Mouse (Mus musculus) heart, embryonic 16.5 days (tissue): ENCODE data around the gene Exoc3l2. TPM values are rescaled to one million over a fixed set of nuclear protein-coding genes. Genes with fewer than 3 reads are reported as not detected.

ENCODE experiments used
- ATAC-seq: fragments of 200-750 bp; cut with Nextera tagmentation; replicated peaks from 2 replicates; pipeline ENCODE4 v1.8.0; 2017; ENCODE audit warnings: moderate number of reproducible peaks; ENCODE audit not compliant: insufficient read depth, low FRiP score; ENCODE audit errors: extremely low read depth
- H3K27ac ChIP-seq: fragments of 300-500 bp; sonication (generic); 2 replicates; pipeline ENCODE4 v1.5.1; 2014; ENCODE audit warnings: mild to moderate bottlenecking, low read length, control low read depth, moderate library complexity
- H3K27me3 ChIP-seq: fragments of 300-500 bp; sonication (generic); 2 replicates; pipeline ENCODE4 v1.6.1; 2014; ENCODE audit warnings: low read length, mixed read lengths; ENCODE audit not compliant: control insufficient read depth, insufficient read depth
- H3K36me3 ChIP-seq: fragments of 300-500 bp; sonication (generic); 2 replicates; pipeline ENCODE4 v1.6.1; 2014; ENCODE audit not compliant: control insufficient read depth, insufficient read depth
- H3K4me1 ChIP-seq: fragments of 300-500 bp; sonication (generic); 2 replicates; pipeline ENCODE4 v1.6.1; 2014; ENCODE audit warnings: low read length, mixed read lengths; ENCODE audit not compliant: control insufficient read depth, insufficient read depth
- H3K4me2 ChIP-seq: fragments of 300-500 bp; sonication (generic); 2 replicates; pipeline ENCODE4 v1.6.1; 2014; ENCODE audit warnings: low read depth, mild to moderate bottlenecking, control low read depth, low read length
- H3K4me3 ChIP-seq: fragments of 300-500 bp; sonication (generic); 2 replicates; pipeline ENCODE4 v1.5.1; 2014; ENCODE audit warnings: mild to moderate bottlenecking, control low read depth, low read length
- H3K9ac ChIP-seq: fragments of 300-500 bp; sonication (generic); 2 replicates; pipeline ENCODE4 v1.6.1; 2014; ENCODE audit warnings: low read length, control low read depth
- H3K9me3 ChIP-seq: fragments of 300-500 bp; sonication (generic); replicated peaks from 2 replicates; pipeline ENCODE4 v1.6.1; 2016; ENCODE audit warnings: low read length; ENCODE audit not compliant: control insufficient read depth
- WGBS: fragments of 180-500 bp; shearing (Covaris S2); extraction: QIAGEN DNeasy Blood & Tissue Kit; methylation state at CpG from one replicate; pipeline ENCODE4 v1.1.7; 2014; 5-methylcytosine and 5-hydroxymethylcytosine counted together
- polyA plus RNA-seq: library from polyadenylated mRNA; unstranded; fragments of >200 nt; fragmentation: Nextera tagmentation; extraction: Ambion mirVana; gene quantifications from 2 replicates; pipeline ENCODE4 v1.2.1, GENCODE M21; 2015

The Exoc3l2 gene
- polyA plus RNA-seq, 1 experiment from 2014 or later: 0.59 TPM

DNA sequence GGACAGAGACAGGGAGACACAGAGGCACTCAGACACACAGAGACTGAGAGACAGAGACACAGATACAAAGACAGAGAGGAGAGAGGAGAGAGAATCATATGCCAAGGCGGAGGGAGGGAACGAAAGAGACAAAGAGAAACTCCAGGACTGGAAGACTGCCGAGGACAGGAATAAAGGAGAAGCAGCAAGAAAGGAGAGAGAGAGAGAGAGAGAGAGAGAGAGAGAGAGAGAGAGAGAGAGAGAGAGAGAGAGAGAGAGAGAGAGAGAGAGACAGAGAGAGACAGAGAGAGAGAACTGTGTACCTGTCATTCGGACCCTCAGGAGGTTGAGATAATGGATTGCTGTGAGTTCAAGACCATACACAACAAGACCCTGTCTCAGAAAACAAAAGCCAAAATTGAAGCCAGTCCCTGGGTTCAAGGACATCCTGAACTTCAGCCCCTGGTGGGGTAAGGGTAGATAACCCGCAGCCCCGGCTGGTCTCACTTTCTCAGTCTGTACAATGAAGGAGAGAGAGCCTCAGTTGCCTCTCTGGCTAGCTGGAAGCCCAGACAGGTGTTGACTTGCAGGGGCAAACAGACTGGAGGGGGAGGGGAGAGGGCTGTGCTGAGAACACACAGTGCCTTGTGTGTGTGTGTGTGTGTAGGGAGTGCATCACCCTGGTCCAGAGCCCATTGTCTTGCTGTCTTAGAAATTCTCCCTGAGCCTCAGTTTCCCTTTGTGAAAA lies 3.8 kb upstream of the Exoc3l2 start:
- Histone ChIP-seq H3K4me3 (peak overlapping the region; percentile 86), H3K9me3 (no peaks in the 10 kb centered on the region), H3K9ac (peak overlapping the region; percentile 90), H3K36me3 (no peaks in the 10 kb centered on the region), H3K27me3 (no peaks in the 10 kb centered on the region), H3K4me1 (peaks cover 24% of the 10 kb centered on the region), H3K27ac (peak overlapping the region; percentile 11), H3K4me2 (peak overlapping the region; percentile 63)
- WGBS: 18% methylated on average over 6 of the region's 6 CpGs
- ATAC-seq: no peak

DNA sequence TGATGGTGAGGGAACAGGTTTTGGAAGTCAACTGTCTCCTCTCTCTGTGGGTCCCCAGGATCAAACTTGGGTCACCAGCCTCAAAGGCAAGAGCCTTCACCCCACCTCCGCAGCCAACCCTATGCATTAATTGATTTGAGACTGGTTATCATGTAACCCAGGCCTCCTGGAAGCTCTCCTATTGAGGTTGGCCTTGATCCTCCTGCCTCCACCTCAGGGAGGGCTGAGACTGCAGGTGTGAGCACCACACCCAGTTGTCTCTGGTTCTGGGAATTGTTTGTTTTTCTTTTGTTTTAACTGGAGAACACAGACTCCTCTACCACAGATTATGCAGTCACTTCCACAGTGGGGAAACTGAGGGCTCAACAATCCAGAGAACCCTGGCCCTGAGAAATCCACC lies 2.6 kb upstream of the Exoc3l2 start:
- 67% methylated on average over 1 of the region's 1 CpGs for WGBS
- Histone ChIP-seq H3K36me3 (no peaks in the 10 kb centered on the region), H3K27me3 (no peaks in the 10 kb centered on the region), H3K9ac (no peak overlapping the region), H3K9me3 (no peaks in the 10 kb centered on the region), H3K27ac (no peak overlapping the region), H3K4me1 (peaks cover 28% of the 10 kb centered on the region), H3K4me2 (no peak overlapping the region), H3K4me3 (no peak overlapping the region)
- ATAC-seq: no peak

DNA sequence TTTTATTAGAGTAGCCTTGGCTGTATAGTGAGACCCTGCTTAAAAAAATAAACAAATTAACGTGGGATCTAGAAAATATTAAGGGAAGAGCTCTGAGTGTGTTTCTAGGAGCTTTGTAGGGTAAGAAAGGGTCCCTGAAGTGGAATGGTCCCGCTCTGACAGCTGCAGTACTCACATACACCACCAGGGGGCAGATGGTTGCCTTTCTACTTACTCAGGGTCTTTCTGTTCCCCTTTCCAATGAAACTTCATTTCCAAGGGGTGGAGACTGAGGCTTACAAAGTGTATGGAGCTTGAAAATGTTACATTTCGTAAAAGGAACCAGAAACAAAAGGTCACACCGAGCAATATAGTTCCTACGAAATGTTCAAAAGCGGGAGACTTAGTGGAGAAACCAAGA lies 1.6 kb upstream of the Exoc3l2 start:
- peaks cover 20% of the 10 kb centered on the region for H3K4me1 ChIP-seq
- no peaks in the 10 kb centered on the region for H3K36me3 ChIP-seq
- no peak overlapping the region for H3K9ac ChIP-seq
- H3K27ac ChIP-seq: no peak overlapping the region
- ATAC-seq: no peak
- peak overlapping the region; percentile 28; the same call in 1 of the 2 replicates for H3K4me2 ChIP-seq
- H3K9me3 ChIP-seq: no peaks in the 10 kb centered on the region
- 8% methylated on average over 6 of the region's 6 CpGs for WGBS
- no peak overlapping the region for H3K4me3 ChIP-seq
- no peaks in the 10 kb centered on the region for H3K27me3 ChIP-seq

DNA sequence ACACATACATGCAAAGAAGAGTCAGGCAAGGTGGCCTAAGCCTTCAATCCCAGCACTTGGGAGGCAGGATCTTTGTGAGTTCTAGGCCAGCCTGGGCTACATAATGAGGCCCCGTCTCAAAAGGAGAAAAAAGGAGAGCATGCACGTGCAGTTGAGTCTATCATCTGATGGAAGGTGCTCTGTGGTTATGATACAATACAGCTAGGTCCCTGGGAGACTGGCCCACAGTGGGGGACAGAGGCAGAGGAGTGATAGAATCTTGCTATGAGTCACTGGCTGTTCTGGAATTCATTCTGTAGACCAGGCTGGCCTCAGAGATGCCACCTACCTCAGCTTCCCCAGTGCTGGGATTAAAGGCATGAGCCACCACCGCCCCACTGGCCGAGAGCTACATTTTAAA lies 688 bp upstream of the Exoc3l2 start:
- H3K9ac ChIP-seq: no peak overlapping the region
- H3K36me3 ChIP-seq: no peaks in the 10 kb centered on the region
- H3K27ac ChIP-seq: no peak overlapping the region
- H3K9me3 ChIP-seq: no peaks in the 10 kb centered on the region
- H3K4me2 ChIP-seq: no peak overlapping the region
- no peak overlapping the region for H3K4me3 ChIP-seq
- H3K4me1 ChIP-seq: peaks cover 11% of the 10 kb centered on the region
- H3K27me3 ChIP-seq: no peaks in the 10 kb centered on the region; the same call in 1 of the 2 replicates
- no peak for ATAC-seq
- 63% methylated on average over 4 of the region's 4 CpGs for WGBS

GRCm38 (mm10) chr7:19464367-19465307 lies 1.5 kb downstream of the Exoc3l2 start:
- Histone ChIP-seq H3K9me3 (no peaks in the 10 kb centered on the region), H3K36me3 (no peaks in the 10 kb centered on the region), H3K4me1 (peaks cover 5% of the 10 kb centered on the region), H3K4me2 (peak overlapping the region; percentile 35; the same call in 1 of the 2 replicates), H3K27me3 (peaks cover 7% of the 10 kb centered on the region), H3K27ac (no peak overlapping the region), H3K9ac (peak overlapping the region; percentile 21; the same call in 1 of the 2 replicates), H3K4me3 (0 out of 2 replicates have a peak overlapping the region, but pooled peaks have one; percentile 1)
- ATAC-seq: no peak
- 15% methylated on average over 22 of the region's 22 CpGs for WGBS

DNA sequence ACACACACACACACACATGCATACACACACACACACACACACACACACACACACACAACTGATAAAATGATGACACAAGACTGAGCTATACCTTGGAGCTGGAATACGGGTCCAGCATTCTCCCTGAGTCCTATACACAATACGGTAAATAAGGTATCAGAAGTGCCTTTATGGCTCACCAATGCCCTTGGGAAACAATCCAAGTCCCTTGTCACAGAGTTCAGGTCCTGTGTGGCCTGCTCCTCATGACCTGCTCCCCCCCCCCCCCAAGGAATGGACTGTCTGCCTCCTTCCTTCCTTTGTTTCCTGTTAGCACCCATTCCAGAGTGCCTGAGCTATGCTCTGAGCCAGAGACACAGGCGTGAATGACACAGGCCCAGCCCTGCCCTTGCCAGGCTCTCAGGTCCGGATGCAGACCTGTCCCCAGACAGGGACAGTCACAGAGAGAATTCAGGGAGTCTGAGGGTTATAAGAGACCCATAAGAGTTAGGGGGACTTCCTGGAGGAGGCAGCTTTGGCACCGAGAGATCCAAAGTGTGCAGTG lies 3.5 kb downstream of the Exoc3l2 start:
- Histone ChIP-seq H3K9me3 (no peaks in the 10 kb centered on the region), H3K36me3 (no peaks in the 10 kb centered on the region), H3K4me3 (no peak overlapping the region), H3K9ac (no peak overlapping the region), H3K27ac (no peak overlapping the region), H3K4me1 (peaks cover 4% of the 10 kb centered on the region), H3K4me2 (no peak overlapping the region), H3K27me3 (peaks cover 18% of the 10 kb centered on the region)
- 49% methylated on average over 5 of the region's 5 CpGs for WGBS
- ATAC-seq: no peak

- no peak for ATAC-seq
- peaks cover 4% of the 10 kb centered on the region for H3K4me1 ChIP-seq
- H3K36me3 ChIP-seq: no peaks in the 10 kb centered on the region
- no peak overlapping the region for H3K4me3 ChIP-seq
- H3K27ac ChIP-seq: no peak overlapping the region
- no peaks in the 10 kb centered on the region for H3K9me3 ChIP-seq
- H3K9ac ChIP-seq: no peak overlapping the region
- no peak overlapping the region for H3K4me2 ChIP-seq
- WGBS: 37% methylated on average over 6 of the region's 6 CpGs
- H3K27me3 ChIP-seq: peaks cover 26% of the 10 kb centered on the region
Measured at GRCm38 (mm10) chr7:19467638-19468037, 4.5 kb downstream of the Exoc3l2 start.

DNA sequence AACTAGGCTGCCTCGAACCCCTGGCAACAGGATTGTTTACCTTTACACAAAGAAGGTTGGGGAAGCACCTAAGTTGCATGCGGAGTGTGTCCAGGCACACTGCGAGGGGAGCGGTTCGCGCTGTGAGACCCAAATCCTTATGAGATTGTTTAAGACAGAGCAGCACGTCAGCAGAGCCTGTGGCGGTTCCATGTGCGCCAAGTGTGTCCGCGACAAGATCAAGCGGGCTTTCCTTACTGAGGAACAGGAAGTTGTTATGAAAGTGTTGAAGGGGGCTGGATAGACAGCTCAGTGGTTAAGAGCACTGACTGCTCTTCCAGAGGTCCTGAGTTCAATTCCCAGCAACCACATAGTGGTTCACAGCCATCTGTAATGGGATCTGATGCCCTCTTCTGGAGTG lies 5.1 kb downstream of the Exoc3l2 start:
- H3K27me3 ChIP-seq: peaks cover 31% of the 10 kb centered on the region
- H3K27ac ChIP-seq: no peak overlapping the region
- 61% methylated on average over 12 of the region's 12 CpGs for WGBS

More for the DNA sequence above, 5.1 kb downstream of the Exoc3l2 start:
- Histone ChIP-seq H3K9ac (no peak overlapping the region), H3K9me3 (no peaks in the 10 kb centered on the region), H3K36me3 (no peaks in the 10 kb centered on the region), H3K4me3 (no peak overlapping the region), H3K4me2 (no peak overlapping the region), H3K4me1 (peaks cover 4% of the 10 kb centered on the region)
- no peak for ATAC-seq
